Mouse (Mus musculus) lung, embryonic 14.5 days (tissue): ENCODE measurements around the gene Ccdc7a. TPM values are rescaled to one million over a fixed set of nuclear protein-coding genes. Genes with fewer than 3 reads are reported as not detected.

Experiments
- ATAC-seq: fragments of 200-750 bp; cut with Nextera tagmentation; 2 replicates; pipeline ENCODE4 v1.8.0; 2017; ENCODE audit warnings: mild to moderate bottlenecking, moderate TSS enrichment, moderate library complexity; ENCODE audit not compliant: insufficient read depth
- DNase-seq: peaks from one replicate; pipeline ENCODE4 v3.0.0-alpha.2; 2015
- H3K27ac ChIP-seq: fragments of 300-500 bp; sonication (generic); 2 replicates; pipeline ENCODE4 v1.5.1; 2014; ENCODE audit warnings: low read depth, mild to moderate bottlenecking, moderate library complexity
- H3K27me3 ChIP-seq: fragments of 300-500 bp; sonication (generic); 2 replicates; pipeline ENCODE4 v1.6.1; 2014; ENCODE audit warnings: low read length, control low read depth; ENCODE audit not compliant: insufficient read depth
- H3K36me3 ChIP-seq: fragments of 300-500 bp; sonication (generic); 2 replicates; pipeline ENCODE4 v1.6.1; 2014; ENCODE audit warnings: control low read depth; ENCODE audit not compliant: insufficient read depth
- H3K4me1 ChIP-seq: fragments of 300-500 bp; sonication (generic); 2 replicates; pipeline ENCODE4 v1.6.1; 2014; ENCODE audit warnings: antibody characterized with exemption, control low read depth; ENCODE audit not compliant: insufficient read depth
- H3K4me2 ChIP-seq: fragments of 300-500 bp; sonication (generic); 2 replicates; pipeline ENCODE4 v1.6.1; 2014; ENCODE audit warnings: mild to moderate bottlenecking
- H3K4me3 ChIP-seq: fragments of 300-500 bp; sonication (generic); 2 replicates; pipeline ENCODE4 v1.5.1; 2014; ENCODE audit warnings: low read depth, low read length
- H3K9ac ChIP-seq: fragments of 300-500 bp; sonication (generic); 2 replicates; pipeline ENCODE4 v1.6.1; 2014
- H3K9me3 ChIP-seq: fragments of 300-500 bp; sonication (generic); 2 replicates; pipeline ENCODE4 v1.6.1; 2016; ENCODE audit warnings: low read depth, low read length, control low read depth
- CTCF ChIP-seq: IDR thresholded peaks from 2 replicates; pipeline ENCODE4 v1.5.1; 2016; ENCODE audit warnings: antibody characterized with exemption, low read depth
- WGBS: fragments of 180-500 bp; shearing (Covaris S2); extraction: QIAGEN DNeasy Blood & Tissue Kit; methylation state at CpG from one replicate; pipeline ENCODE4 v1.1.7; 2014; 5-methylcytosine and 5-hydroxymethylcytosine counted together
- polyA plus RNA-seq: library from polyadenylated mRNA; unstranded; fragments of >200 nt; fragmentation: Nextera tagmentation; extraction: Ambion mirVana; gene quantifications from 2 replicates; pipeline ENCODE4 v1.2.1, GENCODE M21; 2014

The Ccdc7a gene
- polyA plus RNA-seq, 1 experiment from 2014 or later, result not detected

DNA sequence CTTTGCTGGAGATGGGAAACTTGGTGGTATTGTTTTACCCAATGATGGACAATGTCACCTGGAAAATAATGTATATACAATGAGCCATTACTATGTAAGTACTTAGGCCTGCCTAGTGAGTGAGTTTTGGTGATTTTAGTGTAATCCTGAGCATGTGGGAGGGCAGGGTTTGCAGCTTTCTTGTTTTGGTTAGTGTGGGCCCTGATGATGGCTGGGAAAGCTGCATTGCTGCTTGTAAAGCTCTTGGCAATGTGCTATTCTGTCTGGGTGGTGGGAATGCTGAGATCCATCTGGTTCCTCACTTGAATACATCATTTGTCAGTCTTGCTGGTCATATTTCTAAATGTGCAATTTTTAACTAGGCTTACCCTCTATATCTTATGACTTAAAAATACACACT, 349.1 kb downstream of the Ccdc7a start:
- Histone ChIP-seq H3K36me3 (peaks cover 86% of the 10 kb centered on the region), H3K4me2 (no peak overlapping the region), H3K27me3 (no peaks in the 10 kb centered on the region), H3K9me3 (no peaks in the 10 kb centered on the region), H3K9ac (no peak overlapping the region), H3K27ac (no peak overlapping the region), H3K4me3 (no peak overlapping the region), H3K4me1 (no peaks in the 10 kb centered on the region)
- ATAC-seq, result no peak
- TF ChIP-seq CTCF, result no peak
- DNase-seq, result peak; percentile 38

DNA sequence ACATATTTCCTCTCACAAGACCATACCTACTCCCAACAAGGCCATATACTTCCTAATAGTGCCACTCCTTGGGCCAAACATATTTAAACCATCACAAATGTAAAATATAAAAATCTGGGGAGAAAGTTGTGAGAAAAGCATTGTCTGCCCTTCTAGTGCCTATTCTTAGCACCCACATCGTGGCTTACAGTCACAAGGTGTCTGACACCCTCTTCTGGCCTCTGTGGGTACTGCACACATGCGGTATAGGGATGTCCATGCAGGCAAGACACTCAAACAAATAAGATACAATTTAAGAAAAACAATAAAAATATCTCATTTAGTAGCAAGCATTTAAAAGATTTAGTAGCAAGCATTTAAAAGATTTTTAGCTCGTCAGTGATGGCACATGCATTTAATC, 356.1 kb downstream of the Ccdc7a start:
- H3K36me3 ChIP-seq, result peaks cover 79% of the 10 kb centered on the region
- H3K27me3 ChIP-seq, result no peaks in the 10 kb centered on the region
- peak; percentile 88 for TF ChIP-seq CTCF
- no peaks in the 10 kb centered on the region for H3K9me3 ChIP-seq
- 44% methylated on average over 3 of the region's 3 CpGs for WGBS
- no peak overlapping the region for H3K4me3 ChIP-seq
- DNase-seq (peak; percentile 90), ATAC-seq (peak; percentile 80; the same call in 1 of the 2 replicates)
- H3K27ac ChIP-seq, result no peak overlapping the region
- H3K4me2 ChIP-seq, result no peak overlapping the region
- no peaks in the 10 kb centered on the region for H3K4me1 ChIP-seq
- no peak overlapping the region for H3K9ac ChIP-seq

DNA sequence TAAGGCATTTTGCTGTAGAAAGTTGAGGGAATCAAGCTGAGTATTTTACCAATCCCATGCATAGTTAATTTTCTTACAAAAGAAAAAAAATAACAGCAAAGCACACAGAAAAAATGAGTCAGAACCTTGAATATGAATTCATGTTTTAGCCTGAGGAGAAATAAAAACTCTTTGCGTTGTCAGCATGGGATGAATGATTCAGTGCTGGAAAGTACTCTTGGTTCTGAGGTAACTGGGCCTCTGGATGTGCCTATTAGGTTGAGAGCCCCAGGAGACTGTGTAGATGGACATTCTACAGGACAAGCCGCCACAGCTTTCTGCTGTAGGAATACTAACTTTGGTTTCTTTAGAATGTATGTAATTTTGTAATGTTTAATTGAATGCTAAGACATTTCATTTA, 360.5 kb downstream of the Ccdc7a start:
- Histone ChIP-seq H3K9me3 (no peaks in the 10 kb centered on the region), H3K27me3 (no peaks in the 10 kb centered on the region)
- 80% methylated on average over 2 of the region's 2 CpGs for WGBS

DNA sequence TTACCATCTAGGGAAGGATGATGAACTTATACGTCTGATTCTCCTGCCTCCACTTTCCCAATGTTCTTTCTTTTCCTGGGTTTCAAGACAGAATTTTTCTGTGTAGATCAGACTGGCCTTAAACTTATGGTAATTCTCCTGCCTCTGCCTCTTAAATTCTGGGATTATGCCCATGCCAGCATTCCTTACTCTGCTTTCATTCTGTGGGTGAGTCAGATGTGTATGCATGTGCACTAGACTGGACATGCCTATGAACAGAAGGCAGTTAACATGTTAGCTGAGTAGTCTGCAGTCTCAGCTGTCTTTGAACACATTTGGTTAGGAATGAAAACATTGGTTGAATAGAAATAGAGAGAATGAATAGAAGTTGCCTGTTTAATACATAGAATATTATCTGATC, 360.9 kb downstream of the Ccdc7a start:
- DNase-seq (no peak), ATAC-seq (no peak)
- H3K9ac ChIP-seq, result no peak overlapping the region
- no peak overlapping the region for H3K4me3 ChIP-seq
- WGBS, result 63% methylated on average over 1 of the region's 1 CpGs
- H3K27me3 ChIP-seq, result no peaks in the 10 kb centered on the region
- H3K27ac ChIP-seq, result no peak overlapping the region
- TF ChIP-seq CTCF, result no peak
- peaks cover 34% of the 10 kb centered on the region for H3K36me3 ChIP-seq
- no peak overlapping the region for H3K4me2 ChIP-seq
- no peaks in the 10 kb centered on the region for H3K4me1 ChIP-seq
- no peaks in the 10 kb centered on the region for H3K9me3 ChIP-seq

More for the DNA sequence above, 360.5 kb downstream of the Ccdc7a start:
- Histone ChIP-seq H3K4me2 (no peak overlapping the region), H3K4me1 (no peaks in the 10 kb centered on the region), H3K4me3 (no peak overlapping the region), H3K36me3 (peaks cover 38% of the 10 kb centered on the region), H3K27ac (no peak overlapping the region), H3K9ac (no peak overlapping the region)
- DNase-seq (no peak), ATAC-seq (no peak)
- no peak for TF ChIP-seq CTCF

DNA sequence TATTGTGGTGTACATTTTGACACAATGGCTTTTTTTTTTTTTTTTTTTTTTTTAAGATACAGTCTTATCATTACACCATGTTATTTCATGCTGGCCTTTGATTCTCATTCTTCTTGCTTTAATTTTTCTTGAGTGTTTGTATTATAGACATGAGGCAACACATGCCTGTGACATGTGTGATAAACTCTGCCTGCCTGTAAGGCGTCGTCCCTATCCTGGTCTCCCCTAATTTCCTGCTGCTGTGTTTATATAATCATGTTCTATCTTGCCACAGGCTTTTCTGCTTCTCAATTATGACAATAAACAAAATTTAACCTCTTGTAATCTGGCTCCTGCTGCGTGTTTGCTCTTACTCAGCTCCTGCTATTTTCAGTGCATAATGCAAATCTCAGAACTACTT, 367.4 kb downstream of the Ccdc7a start:
- Histone ChIP-seq H3K4me1 (no peaks in the 10 kb centered on the region; the same call in 1 of the 2 replicates), H3K9me3 (no peaks in the 10 kb centered on the region), H3K27me3 (no peaks in the 10 kb centered on the region), H3K4me3 (no peak overlapping the region), H3K4me2 (no peak overlapping the region), H3K36me3 (no peaks in the 10 kb centered on the region), H3K27ac (no peak overlapping the region), H3K9ac (no peak overlapping the region)
- DNase-seq (peak; percentile 59), ATAC-seq (peak; percentile 85; the same call in 1 of the 2 replicates)
- no peak for TF ChIP-seq CTCF
- WGBS, result 23% methylated on average over 3 of the region's 3 CpGs

DNA sequence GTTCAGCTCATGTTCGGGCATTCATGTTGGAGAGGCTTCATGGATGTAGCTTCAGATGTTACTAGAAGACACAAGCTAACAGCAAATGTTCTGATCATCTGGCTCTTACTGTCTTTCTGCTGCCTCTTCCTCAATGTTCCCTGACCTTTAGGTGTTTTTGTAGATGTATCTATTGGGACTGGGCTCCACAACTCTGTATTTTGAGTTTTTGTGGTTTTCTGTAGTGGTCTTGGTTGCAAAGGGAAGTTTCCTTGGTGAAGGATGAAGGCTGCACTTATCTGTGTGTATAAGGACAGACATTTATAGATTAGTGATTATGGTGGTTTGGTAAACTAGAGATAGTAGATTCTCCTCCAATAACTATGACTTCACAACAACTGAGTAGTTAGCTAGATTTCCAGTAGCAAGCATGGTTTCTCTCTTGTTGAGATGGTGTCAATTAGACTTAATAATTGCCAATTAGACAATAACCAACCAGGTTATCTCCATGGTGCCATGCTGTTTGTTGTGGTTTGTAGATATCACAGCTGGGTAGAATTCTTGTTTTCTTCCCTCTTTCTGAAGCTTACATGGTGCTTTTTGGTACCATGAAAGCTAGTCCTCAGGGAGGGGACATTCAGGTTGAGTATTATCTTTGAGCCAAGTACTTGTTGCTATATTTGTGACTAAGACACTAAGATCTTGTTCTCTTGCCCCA, 368.5 kb downstream of the Ccdc7a start:
- Histone ChIP-seq H3K4me3 (no peak overlapping the region), H3K36me3 (no peaks in the 10 kb centered on the region), H3K27ac (no peak overlapping the region), H3K4me2 (no peak overlapping the region), H3K9ac (no peak overlapping the region), H3K9me3 (no peaks in the 10 kb centered on the region), H3K4me1 (peaks cover 2% of the 10 kb centered on the region), H3K27me3 (no peaks in the 10 kb centered on the region)
- no peak for TF ChIP-seq CTCF
- 94% methylated on average over 1 of the region's 1 CpGs for WGBS
- ATAC-seq (no peak), DNase-seq (no peak)

DNA sequence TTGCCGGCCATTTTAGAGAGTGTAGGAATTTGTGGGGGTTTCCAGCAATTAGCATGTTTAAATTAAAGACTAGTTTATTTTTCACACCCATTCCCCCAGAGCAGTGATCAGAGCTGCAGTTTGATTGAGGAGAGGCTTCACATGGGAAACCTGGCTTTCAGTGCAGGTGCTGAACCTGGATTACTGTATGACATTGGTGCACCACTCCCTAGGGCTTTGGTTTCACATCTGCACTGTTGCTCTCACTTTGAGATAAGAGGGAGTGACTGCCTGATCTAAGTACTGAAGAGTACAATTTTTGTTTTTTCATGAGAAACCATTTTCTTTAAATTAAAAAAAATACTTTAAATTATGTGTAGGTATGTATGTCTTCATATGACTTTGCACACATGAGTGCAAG, 375.3 kb downstream of the Ccdc7a start:
- DNase-seq (no peak), ATAC-seq (no peak)
- no peak overlapping the region for H3K4me3 ChIP-seq
- WGBS, result 64% methylated on average over 1 of the region's 1 CpGs
- H3K4me2 ChIP-seq, result no peak overlapping the region
- H3K27me3 ChIP-seq, result no peaks in the 10 kb centered on the region
- no peak overlapping the region for H3K9ac ChIP-seq
- TF ChIP-seq CTCF, result no peak
- no peaks in the 10 kb centered on the region for H3K36me3 ChIP-seq
- H3K27ac ChIP-seq, result no peak overlapping the region
- peaks cover 5% of the 10 kb centered on the region; the same call in 1 of the 2 replicates for H3K4me1 ChIP-seq
- no peaks in the 10 kb centered on the region for H3K9me3 ChIP-seq

DNA sequence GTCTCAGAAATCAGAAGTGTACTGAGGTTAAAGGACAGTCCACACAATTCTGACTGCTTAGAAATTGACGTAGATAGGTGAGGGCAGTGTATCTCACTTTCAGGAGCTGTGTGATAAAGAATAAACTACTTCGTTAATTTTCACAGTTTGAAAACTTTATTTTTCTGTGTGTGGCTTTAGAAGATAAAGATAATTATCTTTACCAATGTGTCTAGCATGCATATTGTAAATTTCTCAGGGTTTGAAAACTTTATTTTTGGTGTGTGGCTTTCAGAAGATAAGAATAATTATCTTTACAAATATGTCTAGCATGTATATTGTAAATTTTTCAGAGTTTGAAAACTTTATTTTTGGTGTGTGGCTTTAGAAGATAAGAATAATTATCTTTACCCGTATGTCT, 376.6 kb downstream of the Ccdc7a start:
- 58% methylated on average over 3 of the region's 3 CpGs for WGBS
- Histone ChIP-seq H3K27ac (no peak overlapping the region), H3K4me1 (peaks cover 5% of the 10 kb centered on the region; the same call in 1 of the 2 replicates), H3K9ac (no peak overlapping the region), H3K36me3 (no peaks in the 10 kb centered on the region), H3K4me3 (no peak overlapping the region), H3K9me3 (no peaks in the 10 kb centered on the region), H3K27me3 (no peaks in the 10 kb centered on the region), H3K4me2 (no peak overlapping the region)
- no peak for TF ChIP-seq CTCF
- no peak for DNase-seq
- no peak for ATAC-seq
